Mouse (Mus musculus) MEL (cell line): ENCODE results near the gene Mad2l1bp. TPM values are rescaled to one million over a fixed set of nuclear protein-coding genes. Genes with fewer than 3 reads are reported as not detected.

ENCODE experiments used
- DNase-seq: peaks from one replicate; pipeline ENCODE4 v3.0.0; 2011; ENCODE audit warnings: low read depth, low spot score
- H3K27ac ChIP-seq: 2 replicates; pipeline ENCODE4 v1.5.1; 2012; ENCODE audit warnings: low read depth, mild to moderate bottlenecking, control low read depth, low read length, moderate library complexity; ENCODE audit not compliant: control insufficient read depth
- H3K27me3 ChIP-seq, 2 experiments: fragments of 150-350 bp in 1 of 2; sonication (generic) in 1 of 2; 2 replicates each; pipeline ENCODE4 v1.6.1; 2012; ENCODE audit warnings: low read length in 2 of 2, mild to moderate bottlenecking in 2 of 2, improper control_type of control experiment in 1 of 2, moderate library complexity in 1 of 2; ENCODE audit not compliant: insufficient read depth in 2 of 2, control insufficient read depth in 1 of 2
- H3K36me3 ChIP-seq, 2 experiments: 2 replicates each; pipeline ENCODE4 v1.6.1; 2012 to 2014; ENCODE audit warnings: low read length in 2 of 2, improper control_type of control experiment in 1 of 2, inconsistent platforms in 1 of 2, mild to moderate bottlenecking in 1 of 2; ENCODE audit not compliant: insufficient read depth in 2 of 2, control insufficient read depth in 1 of 2
- H3K4me1 ChIP-seq, 2 experiments: fragments of 150-350 bp in 1 of 2; sonication (generic) in 1 of 2; 2 replicates each; pipeline ENCODE4 v1.6.1; 2012; ENCODE audit warnings: low read length in 2 of 2, improper control_type of control experiment in 1 of 2, mild to moderate bottlenecking in 1 of 2; ENCODE audit not compliant: insufficient read depth in 2 of 2, control insufficient read depth in 1 of 2
- H3K4me3 ChIP-seq, 2 experiments: fragments of 150-350 bp in 1 of 2; sonication (generic) in 1 of 2; 2 replicates each; pipeline ENCODE4 v1.5.1; 2012; ENCODE audit warnings: low read depth in 2 of 2, low read length in 2 of 2, mild to moderate bottlenecking in 2 of 2, moderate library complexity in 2 of 2, control low read depth in 1 of 2, improper control_type of control experiment in 1 of 2; ENCODE audit not compliant: control insufficient read depth in 1 of 2, insufficient read depth in 1 of 2
- H3K79me2 ChIP-seq: 2 replicates; pipeline ENCODE4 v1.6.1; 2012; ENCODE audit warnings: mild to moderate bottlenecking, low read length, moderate library complexity; ENCODE audit not compliant: control insufficient read depth, poor library complexity, insufficient read depth
- H3K9ac ChIP-seq: 2 replicates; pipeline ENCODE4 v1.6.1; 2012; ENCODE audit warnings: low read depth, mild to moderate bottlenecking, control low read depth, low read length, moderate library complexity; ENCODE audit not compliant: control insufficient read depth, poor library complexity, severe bottlenecking
- H3K9me3 ChIP-seq: fragments of 150-350 bp; sonication (generic); replicated peaks from 2 replicates; pipeline ENCODE4 v1.6.1; 2012; ENCODE audit warnings: mild to moderate bottlenecking, low read length, improper control_type of control experiment, moderate library complexity; ENCODE audit not compliant: insufficient read depth
- CHD2 ChIP-seq: IDR thresholded peaks from 2 replicates; pipeline ENCODE4 v1.6.1; 2011; ENCODE audit warnings: low read length, improper control_type of control experiment
- CTCF ChIP-seq, 3 experiments: IDR thresholded peaks in 2 of 3; conservative IDR thresholded peaks in 1 of 3; 2 replicates each; pipeline ENCODE4 v1.5.1; 2011 to 2012; ENCODE audit warnings: low read length in 3 of 3, low read depth in 2 of 3, mild to moderate bottlenecking in 2 of 3, improper control_type of control experiment in 1 of 3, inconsistent platforms in 1 of 3, mixed read lengths in 1 of 3, moderate library complexity in 1 of 3; ENCODE audit not compliant: control insufficient read depth in 1 of 3, insufficient read depth in 1 of 3, poor library complexity in 1 of 3, severe bottlenecking in 1 of 3
- E2F4 ChIP-seq: IDR thresholded peaks from 2 replicates; pipeline ENCODE4 v1.6.1; 2011; ENCODE audit warnings: low read depth, low read length, improper control_type of control experiment, borderline replicate concordance
- ETS1 ChIP-seq: IDR thresholded peaks from 2 replicates; pipeline ENCODE4 v1.6.1; 2012; ENCODE audit warnings: low read depth, mild to moderate bottlenecking, inconsistent platforms, low read length, improper control_type of control experiment, moderate library complexity
- HCFC1 ChIP-seq: IDR thresholded peaks from 2 replicates; pipeline ENCODE4 v1.6.1; 2012; ENCODE audit warnings: low read depth, mild to moderate bottlenecking, inconsistent platforms, low read length, improper control_type of control experiment, moderate library complexity
- MAFK ChIP-seq: IDR thresholded peaks from 2 replicates; pipeline ENCODE4 v1.6.1; 2011; ENCODE audit warnings: low read depth, mild to moderate bottlenecking, low read length, improper control_type of control experiment, borderline replicate concordance
- MAX ChIP-seq: IDR thresholded peaks from 2 replicates; pipeline ENCODE4 v1.6.1; 2011; ENCODE audit warnings: low read length, improper control_type of control experiment
- MAZ ChIP-seq: IDR thresholded peaks from 2 replicates; pipeline ENCODE4 v1.6.1; 2012; ENCODE audit warnings: low read depth, mild to moderate bottlenecking, inconsistent platforms, low read length, improper control_type of control experiment
- MEF2A ChIP-seq: IDR thresholded peaks from 2 replicates; pipeline ENCODE4 v1.6.1; 2014; ENCODE audit warnings: low read depth, mild to moderate bottlenecking, inconsistent platforms, low read length, improper control_type of control experiment; ENCODE audit not compliant: poor library complexity, insufficient replicate concordance, severe bottlenecking; ENCODE audit errors: extremely low read depth
- MXI1 ChIP-seq: IDR thresholded peaks from 2 replicates; pipeline ENCODE4 v1.6.1; 2011; ENCODE audit warnings: mild to moderate bottlenecking, low read depth, low read length, improper control_type of control experiment
- NELFE ChIP-seq: IDR thresholded peaks from 2 replicates; pipeline ENCODE4 v1.6.1; 2011; ENCODE audit warnings: low read depth, low read length, improper control_type of control experiment
- NRF1 ChIP-seq: IDR thresholded peaks from 2 replicates; pipeline ENCODE4 v1.6.1; 2014; ENCODE audit warnings: low read depth, mild to moderate bottlenecking, inconsistent platforms, low read length, improper control_type of control experiment, moderate library complexity; ENCODE audit not compliant: poor library complexity, insufficient read depth, severe bottlenecking
- POLR2AphosphoS2 ChIP-seq: IDR thresholded peaks from 2 replicates; pipeline ENCODE4 v1.6.1; 2011; ENCODE audit warnings: low read length, improper control_type of control experiment
- POLR2AphosphoS5 ChIP-seq: IDR thresholded peaks from 2 replicates; pipeline ENCODE4 v1.6.1; 2012; ENCODE audit warnings: low read depth, borderline replicate concordance, mild to moderate bottlenecking, inconsistent platforms, low read length, moderate library complexity, mixed read lengths
- RCOR1 ChIP-seq: IDR thresholded peaks from 2 replicates; pipeline ENCODE4 v1.6.1; 2012; ENCODE audit warnings: low read depth, mild to moderate bottlenecking, inconsistent platforms, low read length, improper control_type of control experiment
- TAL1 ChIP-seq: IDR thresholded peaks from 2 replicates; pipeline ENCODE4 v1.6.1; 2012; ENCODE audit warnings: mild to moderate bottlenecking, inconsistent platforms, low read length, moderate library complexity, mixed read lengths
- TBP ChIP-seq: IDR thresholded peaks from 2 replicates; pipeline ENCODE4 v1.8.0; 2011; ENCODE audit warnings: low read depth, low read length, improper control_type of control experiment
- TCF12 ChIP-seq: IDR thresholded peaks from 2 replicates; pipeline ENCODE4 v1.6.1; 2014; ENCODE audit warnings: low read depth, mild to moderate bottlenecking, inconsistent platforms, low read length, improper control_type of control experiment, moderate library complexity
- UBTF ChIP-seq: IDR thresholded peaks from 2 replicates; pipeline ENCODE4 v1.6.1; 2012; ENCODE audit warnings: low read depth, mild to moderate bottlenecking, inconsistent platforms, low read length, improper control_type of control experiment, moderate library complexity, borderline replicate concordance; ENCODE audit not compliant: insufficient read depth
- USF2 ChIP-seq, 2 experiments: IDR thresholded peaks; 2 replicates each; pipeline ENCODE4 v1.6.1; 2011 to 2012; ENCODE audit warnings: improper control_type of control experiment in 2 of 2, low read length in 2 of 2, borderline replicate concordance in 1 of 2, inconsistent platforms in 1 of 2, low read depth in 1 of 2, mild to moderate bottlenecking in 1 of 2; ENCODE audit not compliant: insufficient read depth in 1 of 2
- ZC3H11A ChIP-seq: IDR thresholded peaks from 2 replicates; pipeline ENCODE4 v1.6.1; 2012; ENCODE audit warnings: low read depth, mild to moderate bottlenecking, inconsistent platforms, low read length, improper control_type of control experiment
- ZMIZ1 ChIP-seq: IDR thresholded peaks from 2 replicates; pipeline ENCODE4 v1.6.1; 2012; ENCODE audit warnings: low read depth, mild to moderate bottlenecking, inconsistent platforms, low read length, improper control_type of control experiment, moderate library complexity
- ZNF384 ChIP-seq: IDR thresholded peaks from 2 replicates; pipeline ENCODE4 v1.6.1; 2012; ENCODE audit warnings: low read depth, mild to moderate bottlenecking, inconsistent platforms, low read length, improper control_type of control experiment
- polyA plus RNA-seq, 2 experiments: library from polyadenylated mRNA; stranded (reverse) in 1 of 2; unstranded in 1 of 2; fragments of >175 nt in 1 of 2; fragments of >200 nt in 1 of 2; gene quantifications; 2 replicates each; pipeline versions ENCODE4 v1.2.1 to v1.2.4; 2012; ENCODE audit warnings: low replicate concordance in 2 of 2, low read depth in 1 of 2; ENCODE audit not compliant: insufficient read length in 2 of 2, insufficient read depth in 1 of 2, missing spikeins in 1 of 2
- total RNA-seq: library from RNA; depleted of rRNA; stranded (reverse); fragments of 300-350 nt; gene quantifications from 2 replicates; pipeline ENCODE4 v1.2.3, GENCODE M21; 2012

Gene Mad2l1bp
- total and polyA plus RNA-seq, 3 experiments, result 14.1 to 23.1 TPM; not detected in 1

DNA sequence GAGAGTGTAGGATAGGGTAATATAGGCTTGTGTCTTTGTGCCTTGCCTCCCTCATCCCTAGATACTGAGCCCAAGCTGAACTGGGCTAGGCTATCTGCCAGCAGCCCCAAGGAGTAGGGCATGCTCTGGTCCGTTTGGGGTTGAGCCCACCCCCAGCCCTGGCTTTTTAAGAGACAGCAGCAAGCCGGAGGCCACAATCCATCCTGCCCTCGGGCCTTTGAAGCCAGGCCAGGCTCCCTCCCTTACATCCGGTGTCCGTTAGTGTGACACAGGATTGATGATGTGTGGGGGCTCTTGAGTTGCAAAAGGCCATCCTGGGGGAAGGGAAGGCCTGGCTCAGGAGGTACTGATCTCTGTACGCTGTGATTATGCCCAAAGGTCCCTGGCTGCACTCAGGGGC is 26.7 kb downstream of the Mad2l1bp start:
- Histone ChIP-seq H3K9ac (no peak overlapping the region), H3K27ac (no peak overlapping the region), H3K27me3 (no peaks in the 10 kb centered on the region), H3K4me3 (no peak overlapping the region), H3K9me3 (no peaks in the 10 kb centered on the region), H3K4me1 (no peaks in the 10 kb centered on the region), H3K79me2 (no peaks in the 10 kb centered on the region), H3K36me3 (peaks cover 0 to 2% of the 10 kb centered on the region in 2 experiments; a peak in 2 of 4 replicates)
- DNase-seq, result no peak
- no peak for TF ChIP-seq USF2 (IDR thresholded peaks at IDR 0.05; ENCODE audit: borderline replicate concordance in 1 of 2, insufficient read depth in 1 of 2, low read depth in 1 of 2, low read length in 2 of 2)
- TF ChIP-seq TCF12, result no peak
- no peak for TF ChIP-seq E2F4
- TF ChIP-seq CTCF (IDR thresholded peaks at IDR 0.05 in 2 of 3, conservative IDR thresholded peaks at IDR 0.05 in 1 of 3; ENCODE audit: control insufficient read depth in 1 of 3, insufficient read depth in 1 of 3, low read depth in 2 of 3, low read length in 3 of 3, poor library complexity in 1 of 3, severe bottlenecking in 1 of 3), result no peak
- TF ChIP-seq ZC3H11A, result no peak
- no peak for TF ChIP-seq UBTF
- TF ChIP-seq MAZ, result no peak
- no peak for TF ChIP-seq POLR2AphosphoS2

DNA sequence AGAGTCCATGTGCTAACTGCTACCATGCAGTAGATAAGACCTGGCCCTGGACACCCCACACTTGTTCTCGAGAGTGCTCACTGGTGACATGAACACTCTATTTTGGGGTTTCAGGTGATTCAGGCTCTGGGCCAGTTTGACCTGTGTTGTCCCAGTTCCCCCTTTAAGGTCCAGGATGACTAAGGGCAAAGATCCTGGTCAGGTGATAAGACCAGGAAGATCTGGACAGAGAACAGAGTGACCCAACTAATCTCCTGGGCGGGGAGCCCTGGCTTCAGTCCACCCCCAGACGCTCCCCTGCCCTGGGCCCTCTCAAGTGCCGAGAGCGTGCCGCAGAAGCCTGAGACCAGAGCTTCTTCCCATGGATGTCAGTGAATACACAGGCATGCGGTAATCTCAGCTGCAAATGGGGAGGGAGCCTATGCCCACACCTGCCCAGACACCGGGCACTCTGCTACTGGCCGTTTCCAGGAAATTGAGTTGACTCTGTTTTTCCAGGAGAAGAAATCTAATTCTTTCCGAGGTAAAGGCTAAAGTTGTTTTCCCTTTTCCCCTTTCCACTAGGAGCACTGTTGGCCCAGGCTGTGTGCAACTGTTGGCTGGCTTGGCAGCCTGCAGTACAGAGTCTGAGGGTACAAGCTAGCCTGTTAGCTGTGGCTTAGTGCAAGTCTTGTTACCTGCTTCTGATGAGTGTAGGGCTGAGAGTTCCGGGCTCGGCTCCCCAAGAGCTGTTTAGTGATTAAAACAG is 29.2 kb downstream of the Mad2l1bp start:
- TF ChIP-seq CHD2, result no peak
- TF ChIP-seq E2F4, result no peak
- no peak for TF ChIP-seq ZNF384
- TF ChIP-seq RCOR1, result no peak
- no peak for DNase-seq
- Histone ChIP-seq H3K9ac (no peak overlapping the region), H3K4me3 (no peak overlapping the region), H3K9me3 (no peaks in the 10 kb centered on the region), H3K79me2 (no peaks in the 10 kb centered on the region), H3K36me3 (peaks cover 0 to 2% of the 10 kb centered on the region in 2 experiments; a peak in 2 of 4 replicates), H3K4me1 (no peaks in the 10 kb centered on the region), H3K27me3 (no peaks in the 10 kb centered on the region), H3K27ac (no peak overlapping the region)

DNA sequence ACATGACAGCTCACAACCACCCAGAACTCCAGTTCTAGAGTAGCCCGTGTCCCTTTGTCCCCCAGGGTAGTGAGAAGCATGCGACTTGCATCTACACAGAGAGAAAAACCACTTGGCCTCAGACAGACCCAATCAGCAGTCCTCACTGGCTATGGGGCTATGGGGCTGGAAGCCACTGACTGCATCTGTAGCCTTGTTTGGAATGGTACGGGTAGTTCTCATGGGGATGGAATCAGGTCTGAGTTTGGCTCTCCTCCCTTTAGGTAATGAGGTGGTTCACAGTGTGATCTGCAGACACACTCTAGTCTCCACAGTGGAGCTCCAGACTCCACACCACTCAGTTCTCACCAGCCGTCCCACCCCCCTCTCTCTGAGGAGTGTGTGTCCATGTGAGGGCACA is 30.1 kb downstream of the Mad2l1bp start:
- Histone ChIP-seq H3K4me3 (no peak overlapping the region), H3K36me3 (peaks cover 0 to 6% of the 10 kb centered on the region in 2 experiments; a peak in 2 of 4 replicates), H3K4me1 (no peaks in the 10 kb centered on the region), H3K9ac (no peak overlapping the region), H3K9me3 (no peaks in the 10 kb centered on the region), H3K79me2 (no peaks in the 10 kb centered on the region), H3K27ac (no peak overlapping the region), H3K27me3 (no peaks in the 10 kb centered on the region)
- DNase-seq, result no peak
- TF ChIP-seq USF2 (IDR thresholded peaks at IDR 0.05; ENCODE audit: borderline replicate concordance in 1 of 2, insufficient read depth in 1 of 2, low read depth in 1 of 2, low read length in 2 of 2) (no peak), MEF2A (no peak), MAFK (no peak), HCFC1 (no peak), MXI1 (no peak), TCF12 (no peak), POLR2AphosphoS5 (no peak), TBP (no peak), E2F4 (no peak), TAL1 (no peak), ETS1 (no peak), NRF1 (no peak), ZNF384 (no peak), NELFE (no peak), MAX (no peak), ZMIZ1 (no peak), POLR2AphosphoS2 (no peak)
